Mouse (Mus musculus): ENCODE data around the gene Dlg2. TPM values are rescaled to one million over a fixed set of nuclear protein-coding genes. Genes with fewer than 3 reads are reported as not detected.

Gene Dlg2
- polyA plus RNA-seq, 1 experiment, result 38.6 TPM

- DNase-seq (ENCODE audit: low read depth), result no peak
- TF ChIP-seq POLR2A (IDR thresholded peaks at IDR 0.05; ENCODE audit: borderline replicate concordance, extremely low read depth, insufficient read depth, insufficient read length, poor library complexity, severe bottlenecking) (no peak), CTCF (IDR thresholded peaks at IDR 0.05; ENCODE audit: borderline replicate concordance, extremely low read depth, insufficient read depth, insufficient read length) (no peak)
Observed at GRCm38 (mm10) chr7:91720318-91720717, 1243.8 kb downstream of the Dlg2 start.

DNA sequence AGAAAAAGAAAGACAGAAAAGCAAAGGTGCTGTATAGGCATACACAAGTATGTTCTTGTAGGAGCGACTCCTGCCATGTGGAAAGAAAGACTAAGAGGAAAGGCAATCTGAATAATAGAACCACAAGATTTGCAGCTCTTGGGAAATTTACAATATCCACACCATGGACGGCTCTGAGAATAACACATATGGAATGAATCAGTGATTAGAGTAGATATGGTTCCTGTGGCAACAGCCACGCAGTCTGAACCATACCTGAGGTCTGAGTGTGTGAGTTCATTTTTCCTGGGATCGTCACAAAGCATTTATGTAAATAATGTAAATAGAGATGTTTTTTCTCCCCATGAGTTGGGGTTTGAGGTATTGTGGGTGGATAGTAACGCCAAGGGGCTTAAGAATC is 1247.9 kb downstream of the Dlg2 start:
- no peak for TF ChIP-seq CTCF (IDR thresholded peaks at IDR 0.05; ENCODE audit: borderline replicate concordance, extremely low read depth, insufficient read depth, insufficient read length)
- no peak for TF ChIP-seq POLR2A (IDR thresholded peaks at IDR 0.05; ENCODE audit: borderline replicate concordance, extremely low read depth, insufficient read depth, insufficient read length, poor library complexity, severe bottlenecking)
- DNase-seq (ENCODE audit: low read depth), result no peak

GRCm38 (mm10) chr7:91740748-91741147 is 1264.3 kb downstream of the Dlg2 start:
- DNase-seq (ENCODE audit: low read depth), result no peak
- no peak for TF ChIP-seq CTCF (IDR thresholded peaks at IDR 0.05; ENCODE audit: borderline replicate concordance, extremely low read depth, insufficient read depth, insufficient read length)

DNA sequence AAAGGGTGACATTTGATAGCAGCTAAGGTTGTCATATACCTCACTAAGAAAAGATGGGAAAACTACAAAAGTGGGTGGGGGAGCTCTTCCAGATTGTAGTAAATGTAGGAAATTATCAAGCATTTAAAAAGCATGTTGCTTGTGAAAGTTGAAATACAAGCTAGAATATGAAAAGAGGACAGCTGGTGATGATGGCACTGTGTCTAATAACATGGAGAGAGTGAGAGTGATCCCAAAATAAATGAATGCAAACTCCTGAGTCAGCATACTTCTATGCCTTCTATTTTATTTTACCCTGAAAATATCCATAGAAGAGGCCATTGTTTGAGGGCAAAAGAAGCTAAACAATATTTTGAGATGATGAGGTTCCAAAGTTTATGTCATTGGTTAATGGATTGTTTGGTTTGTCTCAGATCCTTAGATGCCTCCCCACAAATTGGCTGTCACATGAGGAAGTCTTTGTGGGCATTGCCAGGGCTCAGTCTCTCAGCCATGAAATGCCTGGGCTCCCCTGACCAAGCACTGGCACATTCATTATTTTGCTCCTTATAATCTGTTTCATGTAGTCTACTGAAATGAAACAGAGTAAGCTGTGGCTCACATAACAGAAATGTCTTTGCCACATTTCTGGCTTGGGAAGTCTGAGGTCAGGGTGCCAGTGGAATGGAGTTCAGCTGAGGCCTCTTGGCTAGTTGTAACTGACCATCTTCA is 1276.8 kb downstream of the Dlg2 start:
- no peak for TF ChIP-seq POLR2A (IDR thresholded peaks at IDR 0.05; ENCODE audit: borderline replicate concordance, extremely low read depth, insufficient read depth, insufficient read length, poor library complexity, severe bottlenecking)
- TF ChIP-seq CTCF (IDR thresholded peaks at IDR 0.05; ENCODE audit: borderline replicate concordance, extremely low read depth, insufficient read depth, insufficient read length), result no peak
- no peak for DNase-seq (ENCODE audit: low read depth)

GRCm38 (mm10) chr7:91767648-91768047 is 1291.2 kb downstream of the Dlg2 start:
- no peak for DNase-seq (ENCODE audit: low read depth)
- TF ChIP-seq CTCF (IDR thresholded peaks at IDR 0.05; ENCODE audit: borderline replicate concordance, extremely low read depth, insufficient read depth, insufficient read length), result no peak
- TF ChIP-seq POLR2A (IDR thresholded peaks at IDR 0.05; ENCODE audit: borderline replicate concordance, extremely low read depth, insufficient read depth, insufficient read length, poor library complexity, severe bottlenecking), result no peak

DNA sequence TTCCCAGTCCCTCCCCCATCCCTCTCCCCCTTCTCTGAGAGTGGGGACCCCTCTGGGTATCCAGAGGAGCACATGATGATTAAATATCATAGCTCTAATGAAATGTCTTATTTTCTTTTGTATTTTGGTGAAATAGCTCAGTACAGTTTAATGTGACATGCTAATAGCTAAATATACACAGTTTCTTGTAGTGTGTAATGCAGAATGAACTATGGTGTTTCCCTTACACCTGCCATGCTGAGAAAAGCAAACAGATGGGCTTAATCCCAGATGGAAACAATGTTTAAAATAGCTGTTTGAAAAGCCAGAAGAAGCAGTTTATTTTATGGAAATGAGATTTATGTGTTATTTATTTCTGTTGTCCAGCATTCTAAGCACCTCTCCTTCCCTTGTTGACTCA is 1302.2 kb downstream of the Dlg2 start:
- peak; percentile 46 for DNase-seq (ENCODE audit: low read depth)
- no peak for TF ChIP-seq POLR2A (IDR thresholded peaks at IDR 0.05; ENCODE audit: borderline replicate concordance, extremely low read depth, insufficient read depth, insufficient read length, poor library complexity, severe bottlenecking)
- no peak for TF ChIP-seq CTCF (IDR thresholded peaks at IDR 0.05; ENCODE audit: borderline replicate concordance, extremely low read depth, insufficient read depth, insufficient read length)

GRCm38 (mm10) chr7:91784617-91785016 is 1308.1 kb downstream of the Dlg2 start:
- TF ChIP-seq CTCF (IDR thresholded peaks at IDR 0.05; ENCODE audit: borderline replicate concordance, extremely low read depth, insufficient read depth, insufficient read length), result no peak
- TF ChIP-seq POLR2A (IDR thresholded peaks at IDR 0.05; ENCODE audit: borderline replicate concordance, extremely low read depth, insufficient read depth, insufficient read length, poor library complexity, severe bottlenecking), result no peak
- DNase-seq (ENCODE audit: low read depth), result no peak

GRCm38 (mm10) chr7:91785445-91785844 is 1309.0 kb downstream of the Dlg2 start:
- TF ChIP-seq POLR2A (IDR thresholded peaks at IDR 0.05; ENCODE audit: borderline replicate concordance, extremely low read depth, insufficient read depth, insufficient read length, poor library complexity, severe bottlenecking), result no peak
- TF ChIP-seq CTCF (IDR thresholded peaks at IDR 0.05; ENCODE audit: borderline replicate concordance, extremely low read depth, insufficient read depth, insufficient read length), result no peak
- peak; percentile 31 for DNase-seq (ENCODE audit: low read depth)

GRCm38 (mm10) chr7:91785871-91786270 is 1309.4 kb downstream of the Dlg2 start:
- TF ChIP-seq CTCF (IDR thresholded peaks at IDR 0.05; ENCODE audit: borderline replicate concordance, extremely low read depth, insufficient read depth, insufficient read length) (no peak), POLR2A (IDR thresholded peaks at IDR 0.05; ENCODE audit: borderline replicate concordance, extremely low read depth, insufficient read depth, insufficient read length, poor library complexity, severe bottlenecking) (no peak)

DNA sequence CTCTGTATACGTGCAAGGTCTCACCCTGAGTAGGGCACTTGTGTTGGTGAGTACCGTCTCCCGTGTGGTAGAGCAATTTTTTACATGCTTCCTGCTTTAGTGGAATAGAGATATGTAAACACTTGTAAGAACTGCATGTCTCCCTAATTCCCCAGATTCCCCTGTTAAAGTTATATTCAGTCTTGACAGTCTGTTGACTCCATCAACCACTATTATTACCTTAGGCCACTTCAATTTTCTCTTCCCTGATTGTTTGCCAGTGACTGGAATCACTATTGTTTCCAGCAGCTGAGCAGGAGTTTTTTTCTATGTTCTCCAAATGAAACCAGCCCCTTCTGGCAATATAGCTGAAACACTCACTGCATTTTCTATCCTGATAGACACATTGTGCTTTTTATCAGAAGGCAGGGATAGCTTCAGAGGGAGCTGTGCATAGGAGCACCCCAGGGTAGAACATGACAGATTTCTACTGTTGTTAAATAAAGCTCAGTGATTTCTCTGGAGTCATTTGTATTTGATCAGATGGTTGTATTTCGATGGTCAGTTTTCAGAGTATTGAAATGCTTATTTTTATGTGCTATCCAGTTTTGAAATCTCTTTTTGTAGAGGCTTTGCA is 1314.6 kb downstream of the Dlg2 start:
- TF ChIP-seq POLR2A (IDR thresholded peaks at IDR 0.05; ENCODE audit: borderline replicate concordance, extremely low read depth, insufficient read depth, insufficient read length, poor library complexity, severe bottlenecking) (no peak), CTCF (IDR thresholded peaks at IDR 0.05; ENCODE audit: borderline replicate concordance, extremely low read depth, insufficient read depth, insufficient read length) (no peak)
- DNase-seq (ENCODE audit: low read depth), result peak; percentile 47

More at GRCm38 (mm10) chr7:91785871-91786270, 1309.4 kb downstream of the Dlg2 start:
- DNase-seq (ENCODE audit: low read depth), result no peak

DNA sequence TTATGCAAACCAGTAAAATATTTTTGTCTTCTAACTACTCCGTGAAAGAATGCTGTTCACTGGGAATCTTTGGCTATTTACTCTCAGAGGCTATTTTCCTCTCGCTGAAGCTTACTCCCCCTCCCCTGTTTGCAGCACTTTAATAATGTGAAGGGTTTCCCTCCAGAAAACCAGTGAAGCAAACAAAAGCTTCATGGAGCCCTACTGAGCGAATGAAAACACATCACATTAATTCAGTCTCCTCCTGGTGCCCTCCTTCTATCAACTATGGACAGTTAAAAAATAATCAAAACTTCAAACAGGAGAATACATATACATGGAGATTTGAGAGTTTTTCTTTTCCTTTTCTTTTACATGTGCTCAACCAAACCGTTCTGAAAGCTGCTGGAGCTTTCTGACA is 1330.2 kb downstream of the Dlg2 start:
- DNase-seq (ENCODE audit: low read depth), result peak; percentile 51
- TF ChIP-seq CTCF (IDR thresholded peaks at IDR 0.05; ENCODE audit: borderline replicate concordance, extremely low read depth, insufficient read depth, insufficient read length) (no peak), POLR2A (IDR thresholded peaks at IDR 0.05; ENCODE audit: borderline replicate concordance, extremely low read depth, insufficient read depth, insufficient read length, poor library complexity, severe bottlenecking) (no peak)

DNA sequence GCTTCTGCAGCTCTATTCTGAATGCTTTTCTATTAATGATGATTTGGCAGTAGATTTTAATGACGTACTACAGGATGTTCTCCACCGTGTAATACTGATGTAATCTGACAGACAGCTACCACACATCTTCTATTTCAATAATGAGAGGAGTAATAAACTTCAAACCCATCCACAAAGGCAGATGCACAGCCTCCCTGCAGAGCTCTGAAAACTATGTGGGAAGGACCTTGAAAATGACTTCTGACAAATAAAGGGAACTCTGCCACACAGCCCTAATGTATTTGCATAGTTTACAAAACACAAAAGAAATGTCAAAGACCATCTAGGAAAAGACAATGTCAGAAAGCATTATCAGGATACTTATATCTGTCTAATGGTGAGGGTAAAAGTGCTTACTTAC is 1334.3 kb downstream of the Dlg2 start:
- peak; percentile 23 for DNase-seq (ENCODE audit: low read depth)
- TF ChIP-seq POLR2A (IDR thresholded peaks at IDR 0.05; ENCODE audit: borderline replicate concordance, extremely low read depth, insufficient read depth, insufficient read length, poor library complexity, severe bottlenecking) (no peak), CTCF (IDR thresholded peaks at IDR 0.05; ENCODE audit: borderline replicate concordance, extremely low read depth, insufficient read depth, insufficient read length) (no peak)

Data from brain, embryonic 14.5 days (tissue).